Mouse (Mus musculus) stomach, embryonic 14.5 days (tissue): ENCODE results near the gene 6820408C15Rik. TPM values are rescaled to one million over a fixed set of nuclear protein-coding genes. Genes with fewer than 3 reads are reported as not detected.
A peak's percentile ranks its signal among the peaks of the same experiment; 100 is the strongest.

Experiments
- ATAC-seq: fragments of 200-750 bp; cut with Nextera tagmentation; 2 replicates; pipeline ENCODE4 v1.8.0; 2017; ENCODE audit warnings: low read depth, moderate TSS enrichment; ENCODE audit not compliant: insufficient number of reproducible peaks, insufficient read depth, low FRiP score
- H3K27ac ChIP-seq: fragments of 300-500 bp; sonication (generic); 2 replicates; pipeline ENCODE4 v1.5.1; 2014; ENCODE audit warnings: mild to moderate bottlenecking, low read length, moderate library complexity, mixed read lengths
- H3K27me3 ChIP-seq: fragments of 300-500 bp; sonication (generic); 2 replicates; pipeline ENCODE4 v1.6.1; 2014; ENCODE audit warnings: low read length, control low read depth, mixed read lengths; ENCODE audit not compliant: control insufficient read depth, insufficient read depth
- H3K36me3 ChIP-seq: fragments of 300-500 bp; sonication (generic); 2 replicates; pipeline ENCODE4 v1.6.1; 2014; ENCODE audit warnings: mild to moderate bottlenecking, control low read depth, low read length, moderate library complexity, mixed read lengths; ENCODE audit not compliant: control insufficient read depth, insufficient read depth
- H3K4me1 ChIP-seq: fragments of 300-500 bp; sonication (generic); 2 replicates; pipeline ENCODE4 v1.6.1; 2014; ENCODE audit warnings: low read length, control low read depth, mixed read lengths; ENCODE audit not compliant: control insufficient read depth, insufficient read depth
- H3K4me2 ChIP-seq: fragments of 300-500 bp; sonication (generic); replicated peaks from 2 replicates; pipeline ENCODE4 v1.6.1; 2014; ENCODE audit warnings: low read depth, low read length, control low read depth
- H3K4me3 ChIP-seq: fragments of 300-500 bp; sonication (generic); 2 replicates; pipeline ENCODE4 v1.5.1; 2014; ENCODE audit warnings: low read depth, low read length, control low read depth
- H3K9ac ChIP-seq: fragments of 300-500 bp; sonication (generic); replicated peaks from 2 replicates; pipeline ENCODE4 v1.6.1; 2014; ENCODE audit warnings: low read depth, mild to moderate bottlenecking, control low read depth, low read length, moderate library complexity, mixed read lengths
- H3K9me3 ChIP-seq: fragments of 300-500 bp; sonication (generic); 2 replicates; pipeline ENCODE4 v1.6.1; 2016; ENCODE audit warnings: low read depth, low read length, control low read depth; ENCODE audit not compliant: control insufficient read depth
- WGBS: fragments of 180-500 bp; shearing (Covaris S2); extraction: QIAGEN DNeasy Blood & Tissue Kit; methylation state at CpG from one replicate; pipeline ENCODE4 v1.1.7; 2014; 5-methylcytosine and 5-hydroxymethylcytosine counted together
- polyA plus RNA-seq: library from polyadenylated mRNA; unstranded; fragments of >200 nt; fragmentation: Nextera tagmentation; extraction: Ambion mirVana; gene quantifications from 2 replicates; pipeline ENCODE4 v1.2.1, GENCODE M21; 2014

Gene 6820408C15Rik
- 0.33 and 0.69 TPM in 2 replicates for polyA plus RNA-seq

DNA sequence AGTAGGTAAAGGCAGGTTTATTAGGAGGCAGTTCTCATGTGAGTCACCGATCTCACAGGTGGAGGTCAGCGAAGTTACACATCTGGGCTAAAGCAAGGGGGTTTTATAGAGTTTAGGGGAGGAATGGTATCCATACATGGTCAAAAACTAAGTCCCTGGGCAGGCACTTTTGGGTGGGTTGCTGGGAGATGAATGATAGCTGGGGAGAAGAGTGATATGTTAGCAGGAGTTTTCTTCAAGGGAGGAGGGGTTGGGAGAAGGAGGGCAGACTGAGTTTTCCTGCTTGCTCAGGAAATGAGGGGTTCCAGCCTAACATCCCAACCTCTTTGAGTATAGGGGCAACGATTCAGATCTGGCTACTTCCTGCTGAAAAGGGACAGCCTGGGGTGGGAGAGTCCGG lies at the start of gene 6820408C15Rik:
TSS of gene 6820408C15Rik (plus strand) at position 301 of the 400 bp plus-strand sequence.
- Histone ChIP-seq H3K27me3 (no peaks in the 10 kb centered on the region), H3K9ac (peak within 1 kb of the TSS; percentile 99), H3K4me2 (peak within 1 kb of the TSS; percentile 92), H3K9me3 (no peaks in the 10 kb centered on the region), H3K36me3 (no peaks in the 10 kb centered on the region), H3K4me3 (peak within 1 kb of the TSS; percentile 85), H3K4me1 (peaks cover 20% of the 10 kb centered on the region), H3K27ac (peak within 1 kb of the TSS; percentile 99)
- no peak for ATAC-seq
- WGBS, result 25% methylated on average over 4 of the region's 4 CpGs

DNA sequence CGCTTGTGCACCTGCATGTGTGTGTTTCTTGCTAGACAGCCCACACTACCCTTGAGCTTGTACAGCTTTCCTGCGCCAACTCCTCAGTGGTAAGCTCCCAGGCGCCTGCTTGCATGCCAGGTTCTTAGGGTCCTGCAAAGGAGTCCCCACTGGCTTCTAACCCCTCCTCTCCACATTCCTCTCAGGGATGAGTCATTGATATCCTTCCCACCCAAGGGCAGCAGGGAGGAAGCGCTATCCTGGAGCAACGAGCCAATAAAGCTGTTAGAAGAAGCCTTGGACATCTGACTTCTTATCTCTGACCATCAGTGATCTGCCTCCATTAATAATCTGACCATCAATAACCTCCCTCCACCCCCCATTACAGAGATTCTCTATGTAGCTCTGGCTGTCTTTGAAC lies 47.5 kb upstream of the 6820408C15Rik start:
- H3K27me3 ChIP-seq, result no peaks in the 10 kb centered on the region
- no peak overlapping the region for H3K27ac ChIP-seq
- H3K9me3 ChIP-seq, result no peaks in the 10 kb centered on the region
- peaks cover 4% of the 10 kb centered on the region; the same call in 1 of the 2 replicates for H3K4me1 ChIP-seq
- no peak overlapping the region for H3K4me2 ChIP-seq
- no peak overlapping the region for H3K4me3 ChIP-seq
- H3K9ac ChIP-seq, result no peak overlapping the region
- WGBS, result 71% methylated on average over 5 of the region's 5 CpGs
- no peaks in the 10 kb centered on the region for H3K36me3 ChIP-seq
- no peak for ATAC-seq

DNA sequence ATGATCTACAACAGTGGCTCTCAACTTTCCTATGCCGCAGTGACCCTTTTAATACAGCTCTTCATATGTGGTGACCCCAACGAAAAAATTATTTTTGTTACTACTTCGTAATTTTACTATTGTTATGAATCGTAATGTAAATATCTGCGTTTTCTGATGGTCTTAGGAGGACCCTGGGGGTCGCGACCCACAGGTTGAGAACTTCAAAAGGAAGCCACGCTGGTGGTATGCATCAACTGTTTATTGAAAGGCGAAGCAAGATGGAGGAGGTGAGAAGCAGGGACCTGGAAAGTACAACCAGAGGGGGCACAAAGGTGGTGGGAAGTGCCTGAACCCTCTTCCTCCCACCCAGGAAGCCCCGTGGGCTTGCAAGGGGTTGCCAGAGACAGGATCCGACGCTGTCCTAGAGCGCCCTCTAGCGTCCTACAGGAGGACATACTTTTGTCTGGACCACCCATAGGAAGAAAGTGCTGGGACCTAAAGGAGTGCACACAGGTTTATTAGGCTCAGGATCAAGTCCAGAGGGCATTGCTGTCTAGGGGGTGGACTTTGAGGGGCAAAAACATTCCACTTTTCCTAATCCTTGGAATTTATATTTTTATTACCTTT lies 46.8 kb upstream of the 6820408C15Rik start:
- Histone ChIP-seq H3K27me3 (no peaks in the 10 kb centered on the region), H3K36me3 (no peaks in the 10 kb centered on the region), H3K4me2 (no peak overlapping the region), H3K4me3 (no peak overlapping the region), H3K27ac (no peak overlapping the region), H3K9ac (no peak overlapping the region), H3K9me3 (no peaks in the 10 kb centered on the region), H3K4me1 (peaks cover 3% of the 10 kb centered on the region; the same call in 1 of the 2 replicates)
- 29% methylated on average over 14 of the region's 14 CpGs for WGBS
- ATAC-seq, result no peak; the same call in 1 of the 2 replicates

DNA sequence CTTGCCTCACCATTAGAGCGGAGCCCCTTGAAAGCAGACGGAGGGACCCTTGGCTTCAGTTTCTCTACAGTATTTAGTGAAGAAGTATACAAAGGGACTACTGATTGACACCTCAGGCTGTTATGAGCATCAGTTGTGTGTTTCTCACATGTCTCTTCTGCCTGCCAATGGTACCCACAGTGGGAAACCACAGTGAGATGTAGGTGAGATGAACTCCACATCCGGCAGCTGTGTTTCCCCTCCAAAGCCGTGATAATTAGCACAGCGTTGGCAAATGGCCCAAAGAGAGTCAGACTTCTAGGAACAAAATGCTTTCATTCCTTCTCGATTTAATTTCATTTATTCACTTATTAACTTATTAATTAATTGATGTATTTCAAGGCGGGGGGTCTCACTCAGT lies 43.3 kb upstream of the 6820408C15Rik start:
- ATAC-seq, result no peak
- Histone ChIP-seq H3K9ac (no peak overlapping the region), H3K4me2 (no peak overlapping the region), H3K4me1 (0 out of 2 replicates have a peak, but pooled peaks cover 9% of the 10 kb centered on the region), H3K36me3 (no peaks in the 10 kb centered on the region), H3K27ac (no peak overlapping the region), H3K4me3 (no peak overlapping the region), H3K27me3 (no peaks in the 10 kb centered on the region), H3K9me3 (no peaks in the 10 kb centered on the region)
- WGBS, result 80% methylated on average over 7 of the region's 7 CpGs

DNA sequence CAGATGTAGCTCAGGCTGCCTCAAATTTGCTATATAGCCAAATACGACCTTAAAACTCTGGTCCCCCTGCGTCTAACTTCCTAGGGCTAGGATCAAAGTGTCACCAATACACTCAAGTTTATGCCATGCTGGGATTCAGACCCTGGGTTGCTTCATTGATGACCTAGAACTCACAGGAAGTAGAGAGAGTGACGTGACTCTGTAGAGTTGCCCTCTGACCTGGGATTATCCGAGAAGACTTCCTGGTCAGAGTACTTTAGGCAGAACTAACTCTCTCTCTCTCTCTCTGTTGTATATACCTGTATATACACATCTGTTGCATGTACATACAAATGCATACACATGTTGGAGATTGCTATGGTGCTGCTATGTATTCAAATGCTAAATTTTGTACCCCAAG lies 42.7 kb upstream of the 6820408C15Rik start:
- Histone ChIP-seq H3K36me3 (no peaks in the 10 kb centered on the region), H3K9me3 (no peaks in the 10 kb centered on the region), H3K27ac (no peak overlapping the region), H3K4me3 (no peak overlapping the region), H3K27me3 (no peaks in the 10 kb centered on the region), H3K4me1 (0 out of 2 replicates have a peak, but pooled peaks cover 9% of the 10 kb centered on the region), H3K4me2 (no peak overlapping the region), H3K9ac (no peak overlapping the region)
- ATAC-seq, result no peak
- 67% methylated on average over 4 of the region's 4 CpGs for WGBS

DNA sequence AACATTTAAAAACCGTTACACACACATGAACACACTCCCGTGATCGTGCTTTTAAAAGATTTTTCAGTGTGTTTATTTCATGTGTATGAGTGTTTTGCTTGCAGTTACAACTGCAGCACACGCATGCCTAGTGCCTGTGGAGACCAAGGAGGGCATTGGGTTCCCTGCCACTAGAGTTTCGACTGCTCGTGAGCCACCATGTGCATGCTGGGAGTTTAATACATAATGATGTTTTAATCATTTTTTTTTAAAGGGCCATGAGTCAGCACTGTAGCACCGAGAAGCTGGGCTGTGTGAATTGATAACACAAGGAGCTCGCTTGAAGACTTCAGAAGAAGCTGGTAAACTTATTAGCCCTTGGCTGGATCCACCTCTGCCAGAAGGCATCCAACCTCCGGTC lies 41.8 kb upstream of the 6820408C15Rik start:
- H3K27ac ChIP-seq, result no peak overlapping the region
- H3K36me3 ChIP-seq, result no peaks in the 10 kb centered on the region
- no peak overlapping the region for H3K4me3 ChIP-seq
- ATAC-seq, result no peak
- 0 out of 2 replicates have a peak, but pooled peaks cover 9% of the 10 kb centered on the region for H3K4me1 ChIP-seq
- H3K4me2 ChIP-seq, result no peak overlapping the region
- no peaks in the 10 kb centered on the region for H3K9me3 ChIP-seq
- WGBS, result 75% methylated on average over 9 of the region's 9 CpGs
- H3K27me3 ChIP-seq, result no peaks in the 10 kb centered on the region
- no peak overlapping the region for H3K9ac ChIP-seq

DNA sequence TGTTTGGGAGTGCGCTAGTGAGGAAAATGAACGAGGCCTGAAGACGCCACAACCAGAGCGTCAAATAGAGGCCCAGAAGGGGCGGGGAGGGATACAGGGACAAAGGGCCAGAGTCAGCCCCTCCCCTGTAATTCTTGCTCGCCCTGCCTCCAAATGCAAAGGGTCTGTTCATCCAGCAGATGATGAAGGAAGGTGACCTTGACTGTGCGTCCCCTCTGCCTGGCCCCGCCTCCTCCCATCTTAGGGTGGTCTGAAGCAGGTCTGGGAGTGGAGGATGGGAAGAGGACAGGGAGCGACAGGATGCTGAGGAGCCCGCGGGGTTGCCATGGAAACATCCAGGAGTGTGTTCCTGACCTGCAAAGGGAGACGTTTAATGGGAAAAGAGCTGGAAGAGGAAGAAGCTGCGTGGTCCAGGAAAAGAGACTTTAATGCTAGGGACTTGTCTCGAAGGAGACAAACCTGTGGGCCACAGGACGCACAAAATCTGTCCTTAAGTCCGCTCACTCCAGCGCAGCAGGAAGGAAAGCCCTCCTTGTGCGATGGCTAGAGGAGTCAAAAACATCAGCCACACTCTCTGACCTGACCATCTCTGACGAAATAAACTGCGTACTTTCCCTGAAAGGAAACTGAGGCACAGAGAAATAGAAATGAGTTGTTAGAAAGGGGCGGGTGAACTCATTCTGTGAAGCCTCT lies 39.6 kb upstream of the 6820408C15Rik start:
- H3K9me3 ChIP-seq, result no peaks in the 10 kb centered on the region
- no peaks in the 10 kb centered on the region for H3K27me3 ChIP-seq
- H3K9ac ChIP-seq, result no peak overlapping the region
- WGBS, result 7% methylated on average over 21 of the region's 21 CpGs
- H3K27ac ChIP-seq, result no peak overlapping the region
- no peaks in the 10 kb centered on the region for H3K36me3 ChIP-seq
- ATAC-seq, result peak; percentile 61; the same call in 1 of the 2 replicates
- 0 out of 2 replicates have a peak, but pooled peaks cover 9% of the 10 kb centered on the region for H3K4me1 ChIP-seq
- H3K4me2 ChIP-seq, result peak overlapping the region; percentile 39
- H3K4me3 ChIP-seq, result no peak overlapping the region

DNA sequence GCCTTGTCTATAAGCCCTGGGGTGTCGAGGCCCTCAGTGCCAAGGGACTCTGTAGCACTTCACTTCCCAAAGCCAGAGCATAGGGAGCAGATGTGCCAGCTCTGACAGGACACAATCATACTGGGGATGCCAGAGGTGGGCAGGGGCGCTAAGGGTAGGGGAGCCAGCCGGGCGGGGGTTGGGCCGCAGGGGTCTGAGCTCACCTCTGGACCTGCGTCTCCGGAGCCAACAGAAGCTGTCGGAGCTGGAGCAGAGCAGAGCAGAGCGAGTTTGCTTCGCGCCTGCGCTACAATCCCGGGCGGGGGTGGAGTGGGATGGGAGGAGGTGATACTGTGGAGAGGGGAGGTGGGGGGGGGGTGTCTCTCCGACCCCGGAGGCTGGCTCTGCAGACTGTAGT lies 39.0 kb upstream of the 6820408C15Rik start, which contains the start of gene Nrsn2:
TSS of gene Nrsn2 (minus strand) at position 294 of the 397 bp plus-strand sequence.
- 0 out of 2 replicates have a peak, but pooled peaks cover 9% of the 10 kb centered on the region for H3K4me1 ChIP-seq
- H3K27ac ChIP-seq, result no peak within 1 kb of the TSS
- H3K27me3 ChIP-seq, result no peaks in the 10 kb centered on the region
- WGBS, result 4% methylated on average over 16 of the region's 16 CpGs
- peak within 1 kb of the TSS; percentile 39 for H3K4me2 ChIP-seq
- no peak within 1 kb of the TSS for H3K9ac ChIP-seq
- H3K9me3 ChIP-seq, result no peaks in the 10 kb centered on the region
- H3K4me3 ChIP-seq, result no peak within 1 kb of the TSS
- no peaks in the 10 kb centered on the region for H3K36me3 ChIP-seq
- ATAC-seq, result peak; percentile 51; the same call in 1 of the 2 replicates
